Mouse (Mus musculus): ENCODE data around the gene A930033H14Rik.
A peak's percentile ranks its signal among the peaks of the same experiment; 100 is the strongest.

A930033H14Rik gene

GRCm38 (mm10) chr10:69190434-69191160 lies 22.3 kb downstream of the A930033H14Rik start:
- DNase-seq, result no peak

GRCm38 (mm10) chr10:69187773-69188443 lies 25.0 kb downstream of the A930033H14Rik start:
- DNase-seq, result no peak

GRCm38 (mm10) chr10:69185894-69186893 lies 26.7 kb downstream of the A930033H14Rik start:
- DNase-seq, result peak; percentile 85

GRCm38 (mm10) chr10:69185431-69185830 lies 27.5 kb downstream of the A930033H14Rik start:
- peak; percentile 44 for DNase-seq

- peak; percentile 5 for DNase-seq
Measured at GRCm38 (mm10) chr10:69184903-69185302, 28.0 kb downstream of the A930033H14Rik start.

GRCm38 (mm10) chr10:69180997-69181396 lies 31.9 kb downstream of the A930033H14Rik start:
- no peak for DNase-seq

GRCm38 (mm10) chr10:69179341-69179740 lies 33.6 kb downstream of the A930033H14Rik start:
- DNase-seq, result no peak

- no peak for DNase-seq
Measured at GRCm38 (mm10) chr10:69176116-69176515, 36.8 kb downstream of the A930033H14Rik start.

- no peak for DNase-seq
Measured at GRCm38 (mm10) chr10:69172412-69172811, 40.5 kb downstream of the A930033H14Rik start.

- no peak for DNase-seq
Measured at GRCm38 (mm10) chr10:69166514-69166913, 46.4 kb downstream of the A930033H14Rik start.

GRCm38 (mm10) chr10:69165847-69166246 lies 47.1 kb downstream of the A930033H14Rik start:
- no peak for DNase-seq

GRCm38 (mm10) chr10:69165125-69165524 lies 47.8 kb downstream of the A930033H14Rik start:
- peak; percentile 53 for DNase-seq

- no peak for DNase-seq
Measured at GRCm38 (mm10) chr10:69163216-69163615, 49.7 kb downstream of the A930033H14Rik start.

GRCm38 (mm10) chr10:69162577-69162976 lies 50.3 kb downstream of the A930033H14Rik start:
- DNase-seq, result no peak

GRCm38 (mm10) chr10:69161503-69161902 lies 51.4 kb downstream of the A930033H14Rik start:
- no peak for DNase-seq

GRCm38 (mm10) chr10:69160877-69161276 lies 52.0 kb downstream of the A930033H14Rik start:
- peak; percentile 53 for DNase-seq

Data from kidney, postnatal 10 days (tissue).